Mouse (Mus musculus): ENCODE data around the gene Fyn. TPM values are rescaled to one million over a fixed set of nuclear protein-coding genes. Genes with fewer than 3 reads are reported as not detected.

Gene Fyn
- polyA plus RNA-seq, 1 experiment from 2014 or later, result 20.8 TPM

GRCm38 (mm10) chr10:39612989-39613831 is 244.6 kb downstream of the Fyn start:
- DNase-seq (ENCODE audit: low spot score), result peak; percentile 89
- WGBS, result 3% methylated on average over 26 of the region's 26 CpGs
- Histone ChIP-seq H3K4me3 (peak overlapping the region; percentile 65), H3K36me3 (peaks cover 15% of the 10 kb centered on the region; the same call in 1 of the 2 replicates), H3K27me3 (ENCODE audit: insufficient read depth, poor library complexity, severe bottlenecking) (no peaks in the 10 kb centered on the region), H3K4me1 (peaks cover 35% of the 10 kb centered on the region), H3K27ac (peak overlapping the region; percentile 94), H3K9me3 (no peaks in the 10 kb centered on the region)

- H3K36me3 ChIP-seq, result peaks cover 18% of the 10 kb centered on the region; the same call in 1 of the 2 replicates
- peaks cover 35% of the 10 kb centered on the region for H3K4me1 ChIP-seq
- H3K4me3 ChIP-seq, result peak overlapping the region; percentile 65
- no peaks in the 10 kb centered on the region for H3K9me3 ChIP-seq
- H3K27me3 ChIP-seq (ENCODE audit: insufficient read depth, poor library complexity, severe bottlenecking), result no peaks in the 10 kb centered on the region
- no peak for DNase-seq (ENCODE audit: low spot score)
- H3K27ac ChIP-seq, result peak overlapping the region; percentile 94
- WGBS, result 30% methylated on average over 2 of the region's 2 CpGs
Measured at GRCm38 (mm10) chr10:39613973-39614372, 245.3 kb downstream of the Fyn start.

- H3K4me1 ChIP-seq, result peaks cover 35% of the 10 kb centered on the region
- 11% methylated on average over 6 of the region's 6 CpGs for WGBS
- H3K36me3 ChIP-seq, result peaks cover 23% of the 10 kb centered on the region; the same call in 1 of the 2 replicates
- H3K27ac ChIP-seq, result peak overlapping the region; percentile 94
- no peaks in the 10 kb centered on the region for H3K27me3 ChIP-seq (ENCODE audit: insufficient read depth, poor library complexity, severe bottlenecking)
- H3K4me3 ChIP-seq, result peak overlapping the region; percentile 65
- no peaks in the 10 kb centered on the region for H3K9me3 ChIP-seq
- peak; percentile 82 for DNase-seq (ENCODE audit: low spot score)
Measured at GRCm38 (mm10) chr10:39614676-39615075, 246.0 kb downstream of the Fyn start.

Other genes with a start within 250 kb of the Fyn start
- 5.9 and 8.5 TPM in 2 replicates for gene Fam229b, start 234.9 kb upstream of the Fyn start, polyA plus RNA-seq (2016; fragmentation: Nextera tagmentation; extraction: Ambion mirVana)
- 14.4 and 17.2 TPM in 2 replicates for gene Tube1, start 234.9 kb upstream of the Fyn start, polyA plus RNA-seq (2016; fragmentation: Nextera tagmentation; extraction: Ambion mirVana)
- gene Ccn6, start 205.1 kb upstream of the Fyn start, polyA plus RNA-seq (2016; fragmentation: Nextera tagmentation; extraction: Ambion mirVana), result 0.20 and 0.36 TPM in 2 replicates
- gene Traf3ip2, start 244.1 kb downstream of the Fyn start, polyA plus RNA-seq (2016; fragmentation: Nextera tagmentation; extraction: Ambion mirVana), result 12.6 and 13.7 TPM in 2 replicates